Mouse (Mus musculus): ENCODE results near the gene Syt13.

DNA sequence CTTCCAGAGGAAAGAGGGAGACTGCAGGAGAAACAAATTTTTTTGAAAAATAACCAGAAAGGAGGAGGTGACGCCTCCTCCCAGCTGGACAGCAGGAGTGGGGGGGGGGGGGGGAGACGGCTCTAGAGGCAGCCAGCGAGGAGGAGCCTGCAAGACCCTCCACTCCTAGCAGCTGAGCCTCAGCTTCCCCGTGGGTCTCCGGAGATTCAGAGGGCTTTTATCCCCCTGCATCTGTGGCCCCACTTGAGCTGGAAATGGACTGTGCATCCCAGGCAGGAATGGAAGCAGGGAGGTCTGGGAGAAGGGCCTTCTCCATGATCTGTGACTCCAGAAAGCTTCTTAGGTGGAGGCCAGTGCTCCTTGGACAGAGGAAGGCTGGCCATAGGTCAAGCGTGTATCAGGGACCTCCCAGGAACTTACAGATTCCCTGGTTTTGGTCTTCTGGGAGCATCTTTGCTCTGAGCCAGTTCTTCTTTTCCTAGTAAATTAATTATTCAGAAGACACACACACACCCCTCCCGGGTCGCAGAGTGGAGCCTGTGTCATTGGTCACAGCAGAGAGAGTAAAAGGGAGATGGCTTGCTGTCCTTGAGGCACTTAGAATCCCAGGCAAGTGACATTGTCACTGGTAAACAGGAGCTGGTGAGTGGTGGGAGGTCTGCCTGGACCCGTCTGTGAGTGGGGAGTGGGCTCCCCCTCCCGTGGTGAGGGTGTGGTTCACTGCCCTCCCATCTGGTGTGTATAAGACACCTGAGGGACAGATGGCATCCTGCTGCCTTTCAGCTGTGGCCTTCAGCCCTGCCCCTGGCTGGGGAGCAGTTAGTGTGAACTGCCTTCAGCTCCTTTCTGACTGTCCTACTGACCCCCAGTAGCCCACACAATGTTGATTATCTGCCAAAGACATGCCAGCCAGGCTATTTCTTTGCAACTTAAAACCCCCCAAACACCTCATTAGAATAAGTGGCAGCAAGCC, 1.0 kb downstream of the Syt13 start:
- TF ChIP-seq EP300 (IDR thresholded peaks at IDR 0.05; ENCODE audit: low read depth) (no peak), CTCF (IDR thresholded peaks at IDR 0.05; ENCODE audit: low read depth) (no peak)
